Mouse (Mus musculus) kidney, embryonic 15.5 days (tissue): ENCODE data around the gene Wdr45. TPM values are rescaled to one million over a fixed set of nuclear protein-coding genes. Genes with fewer than 3 reads are reported as not detected.
A peak's percentile ranks its signal among the peaks of the same experiment; 100 is the strongest.
"Not testable (repeated sequence)": the region's sequence is repeated elsewhere in the genome, so short reads cannot be mapped to it uniquely, and the experiment has no call there.

ENCODE experiments used
- ATAC-seq: fragments of 200-750 bp; cut with Nextera tagmentation; replicated peaks from 2 replicates; pipeline ENCODE4 v1.8.0; 2017; ENCODE audit warnings: moderate TSS enrichment; ENCODE audit not compliant: low FRiP score
- H3K27ac ChIP-seq: fragments of 300-500 bp; sonication (generic); 2 replicates; pipeline ENCODE4 v1.5.1; 2015; ENCODE audit warnings: mild to moderate bottlenecking, inconsistent platforms
- H3K27me3 ChIP-seq: fragments of 300-500 bp; sonication (generic); 2 replicates; pipeline ENCODE4 v1.6.1; 2015; ENCODE audit warnings: inconsistent platforms
- H3K36me3 ChIP-seq: fragments of 300-500 bp; sonication (generic); 2 replicates; pipeline ENCODE4 v1.6.1; 2015; ENCODE audit warnings: inconsistent platforms
- H3K4me1 ChIP-seq: fragments of 300-500 bp; sonication (generic); 2 replicates; pipeline ENCODE4 v1.6.1; 2015; ENCODE audit warnings: inconsistent platforms
- H3K4me2 ChIP-seq: fragments of 300-500 bp; sonication (generic); 2 replicates; pipeline ENCODE4 v1.6.1; 2015; ENCODE audit warnings: moderate library complexity, mild to moderate bottlenecking, inconsistent platforms
- H3K4me3 ChIP-seq: fragments of 300-500 bp; sonication (generic); replicated peaks from 2 replicates; pipeline ENCODE4 v1.5.1; 2015; ENCODE audit warnings: mild to moderate bottlenecking, inconsistent platforms
- H3K9ac ChIP-seq: fragments of 300-500 bp; sonication (generic); 2 replicates; pipeline ENCODE4 v1.6.1; 2015; ENCODE audit warnings: mild to moderate bottlenecking, inconsistent platforms
- H3K9me3 ChIP-seq: fragments of 300-500 bp; sonication (generic); replicated peaks from 2 replicates; pipeline ENCODE4 v1.6.1; 2016; ENCODE audit warnings: inconsistent platforms
- WGBS: fragments of 180-500 bp; shearing (Covaris S2); methylation state at CpG from one replicate; pipeline ENCODE4 v1.1.7; 2015; ENCODE audit warnings: mixed read lengths; 5-methylcytosine and 5-hydroxymethylcytosine counted together
- polyA plus RNA-seq: library from polyadenylated mRNA; unstranded; fragments of >200 nt; fragmentation: Nextera tagmentation; extraction: Ambion mirVana; gene quantifications from 2 replicates; pipeline ENCODE4 v1.2.1, GENCODE M21; 2015

Wdr45 gene
- polyA plus RNA-seq, 1 experiment from 2014 or later, result 38.6 TPM

- Histone ChIP-seq H3K9me3 (no peaks in the 10 kb centered on the region), H3K36me3 (no peaks in the 10 kb centered on the region), H3K4me3 (no peak overlapping the region), H3K27ac (no peak overlapping the region), H3K9ac (no peak overlapping the region), H3K4me2 (no peak overlapping the region), H3K4me1 (0 out of 2 replicates have a peak, but pooled peaks cover 2% of the 10 kb centered on the region), H3K27me3 (no peaks in the 10 kb centered on the region)
- WGBS, result 68% methylated on average over 1 of the region's 1 CpGs
- no peak for ATAC-seq
These were observed 30.8 kb downstream of the Wdr45 start for GRCm38 (mm10) chrX:7744940-7745339.

GRCm38 (mm10) chrX:7745429-7745828 is 31.3 kb downstream of the Wdr45 start:
- no peak overlapping the region for H3K27ac ChIP-seq
- no peak overlapping the region for H3K4me3 ChIP-seq
- no peak overlapping the region for H3K4me2 ChIP-seq
- H3K9me3 ChIP-seq, result no peaks in the 10 kb centered on the region
- H3K27me3 ChIP-seq, result no peaks in the 10 kb centered on the region
- no peaks in the 10 kb centered on the region for H3K36me3 ChIP-seq
- no peak for ATAC-seq
- no peak overlapping the region for H3K9ac ChIP-seq
- WGBS, result 81% methylated on average over 8 of the region's 8 CpGs
- H3K4me1 ChIP-seq, result 0 out of 2 replicates have a peak, but pooled peaks cover 4% of the 10 kb centered on the region

- H3K36me3 ChIP-seq, result no peaks in the 10 kb centered on the region
- H3K4me3 ChIP-seq, result peak within 1 kb of the TSS; percentile 65
- 0 out of 2 replicates have a peak, but pooled peaks cover 4% of the 10 kb centered on the region for H3K4me1 ChIP-seq
- peak within 1 kb of the TSS; percentile 56 for H3K9ac ChIP-seq
- H3K27me3 ChIP-seq, result no peaks in the 10 kb centered on the region
- no peaks in the 10 kb centered on the region for H3K9me3 ChIP-seq
- peak within 1 kb of the TSS; percentile 61 for H3K4me2 ChIP-seq
- ATAC-seq, result peak; percentile 89
- 11% methylated on average over 49 of the region's 56 CpGs for WGBS
- H3K27ac ChIP-seq, result no peak within 1 kb of the TSS
These were observed 36.4 kb downstream of the Wdr45 start, which contains the start of gene Ccdc120 for GRCm38 (mm10) chrX:7750432-7751116. Ccdc120 (minus strand) TSS chrX:7750905.

DNA sequence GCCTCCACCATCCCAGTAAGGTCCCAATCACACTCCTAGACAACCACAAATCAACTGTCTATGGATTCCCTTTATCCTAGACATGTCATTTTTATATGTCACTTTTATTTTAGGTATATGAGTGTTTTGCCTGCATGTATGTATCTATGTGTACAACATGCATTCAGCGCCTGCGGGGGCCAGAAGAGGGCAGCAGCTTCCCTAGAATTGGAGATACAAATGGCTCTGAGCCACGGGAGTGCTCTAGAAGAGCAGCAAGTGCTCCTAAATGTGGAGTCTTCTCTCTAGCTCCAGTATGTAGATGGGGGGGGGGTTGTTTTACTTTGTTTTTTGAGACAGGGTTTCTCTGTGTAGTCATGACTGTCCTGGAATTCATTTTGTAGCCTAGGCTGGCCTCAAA is 39.5 kb downstream of the Wdr45 start:
- not testable (repeated sequence) for H3K4me1 ChIP-seq, H3K9ac ChIP-seq, H3K9me3 ChIP-seq, H3K4me3 ChIP-seq, ATAC-seq, H3K27ac ChIP-seq, H3K36me3 ChIP-seq, H3K4me2 ChIP-seq, H3K27me3 ChIP-seq
- 14% methylated on average over 3 of the region's 3 CpGs for WGBS

GRCm38 (mm10) chrX:7762137-7762920 is 48.2 kb downstream of the Wdr45 start, which contains the start of gene Tfe3:
Tfe3 (plus strand) TSS chrX:7762560.
- H3K9me3 ChIP-seq, result no peaks in the 10 kb centered on the region
- peak within 1 kb of the TSS; percentile 70 for H3K4me3 ChIP-seq
- H3K27ac ChIP-seq, result peak within 1 kb of the TSS; percentile 78
- 20% methylated on average over 38 of the region's 38 CpGs for WGBS
- peak within 1 kb of the TSS; percentile 73 for H3K9ac ChIP-seq
- peak within 1 kb of the TSS; percentile 65 for H3K4me2 ChIP-seq
- peaks cover 9% of the 10 kb centered on the region for H3K36me3 ChIP-seq
- ATAC-seq, result peak; percentile 96
- H3K27me3 ChIP-seq, result no peaks in the 10 kb centered on the region
- peaks cover 23% of the 10 kb centered on the region for H3K4me1 ChIP-seq

DNA sequence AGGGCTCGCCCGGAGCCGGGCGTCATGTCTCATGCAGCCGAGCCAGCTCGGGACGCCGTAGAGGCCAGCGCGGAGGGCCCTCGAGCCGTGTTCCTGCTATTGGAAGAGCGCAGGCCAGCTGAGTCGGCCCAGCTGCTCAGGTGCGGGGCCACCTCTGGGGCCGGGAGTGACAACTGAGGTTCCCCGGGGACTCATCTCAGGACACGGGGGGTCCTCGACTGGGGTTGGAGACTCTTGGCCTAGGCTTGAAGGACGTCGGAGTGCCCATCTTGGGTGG is 48.7 kb downstream of the Wdr45 start:
- Histone ChIP-seq H3K4me3 (peak overlapping the region; percentile 70), H3K9me3 (no peaks in the 10 kb centered on the region), H3K4me2 (peak overlapping the region; percentile 65), H3K36me3 (peaks cover 15% of the 10 kb centered on the region), H3K4me1 (peaks cover 23% of the 10 kb centered on the region), H3K27ac (peak overlapping the region; percentile 78), H3K27me3 (no peaks in the 10 kb centered on the region), H3K9ac (peak overlapping the region; percentile 73)
- 20% methylated on average over 21 of the region's 21 CpGs for WGBS
- 0 out of 2 replicates have a peak, but pooled peaks have one; percentile 3 for ATAC-seq

DNA sequence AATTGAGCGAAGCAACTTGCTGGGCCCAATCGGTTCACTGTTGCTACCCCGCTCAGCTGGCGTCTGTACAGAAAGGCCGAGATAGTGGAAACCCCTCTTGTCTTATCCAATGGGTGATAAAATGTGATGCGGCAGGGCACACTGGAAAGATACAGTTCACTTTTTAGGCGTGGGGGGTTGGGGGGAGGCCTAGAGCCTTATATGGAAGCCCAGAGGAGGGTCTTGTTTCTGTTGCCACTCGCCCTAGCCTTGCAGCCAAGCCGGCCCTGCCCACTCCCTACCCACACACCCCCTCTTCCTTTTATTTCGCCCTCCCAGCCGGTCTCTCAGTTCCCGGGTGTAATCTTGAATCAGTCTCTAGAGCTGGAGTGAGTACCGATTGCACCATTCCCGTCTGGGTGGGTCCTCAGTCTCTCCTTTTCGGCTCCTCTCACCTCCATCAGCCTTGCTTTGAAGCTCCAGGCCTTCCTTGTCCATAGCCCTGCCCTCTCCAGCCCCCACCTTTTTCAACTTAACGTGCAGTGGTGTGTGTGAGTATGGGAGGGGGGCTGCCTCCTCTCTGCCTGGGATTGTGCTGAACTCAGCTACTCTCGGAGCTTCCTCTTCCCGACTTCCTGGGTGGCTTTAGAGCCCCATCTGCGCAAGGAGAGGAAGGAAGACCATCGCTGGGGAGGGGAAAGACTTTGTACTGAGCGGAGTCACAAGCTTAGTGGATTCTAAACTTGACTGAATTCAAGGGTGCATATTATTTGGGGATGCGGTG is 49.7 kb downstream of the Wdr45 start:
- peak overlapping the region; percentile 73 for H3K9ac ChIP-seq
- H3K4me1 ChIP-seq, result peaks cover 23% of the 10 kb centered on the region
- H3K4me3 ChIP-seq, result peak overlapping the region; percentile 70
- no peaks in the 10 kb centered on the region for H3K27me3 ChIP-seq
- H3K9me3 ChIP-seq, result no peaks in the 10 kb centered on the region
- peaks cover 24% of the 10 kb centered on the region for H3K36me3 ChIP-seq
- peak overlapping the region; percentile 78 for H3K27ac ChIP-seq
- WGBS, result 18% methylated on average over 22 of the region's 22 CpGs
- peak overlapping the region; percentile 65 for H3K4me2 ChIP-seq
- peak; percentile 37 for ATAC-seq

DNA sequence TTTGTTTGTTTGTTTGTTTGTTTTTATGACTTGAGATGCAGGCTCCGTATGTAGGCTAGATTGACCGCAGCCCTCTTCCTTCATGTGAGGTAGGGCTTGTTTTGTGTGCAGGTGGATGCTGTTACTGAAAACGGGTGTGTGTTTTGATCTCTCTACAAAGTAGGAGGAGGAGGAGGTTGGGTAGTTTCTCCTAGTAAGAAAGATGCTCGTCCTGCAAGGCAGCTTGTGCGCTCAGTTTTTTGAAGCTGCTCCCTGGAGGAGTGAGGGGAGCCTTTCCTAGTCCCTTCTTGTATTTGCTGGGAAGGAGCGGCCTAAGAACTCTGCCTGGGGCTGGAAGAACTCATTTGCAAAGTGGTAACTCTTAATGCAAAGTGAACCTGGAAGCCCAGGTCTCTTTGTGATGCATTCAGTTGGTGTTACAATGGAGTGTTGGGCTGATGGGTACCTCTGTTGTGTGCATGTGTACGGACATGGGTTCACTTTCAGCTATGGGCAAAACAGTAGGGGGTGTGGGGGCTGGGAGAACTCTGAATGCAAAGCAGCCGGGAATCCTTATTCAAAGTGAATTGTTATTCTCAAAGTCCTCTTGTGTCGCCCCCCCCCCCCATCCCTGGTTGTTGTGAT is 50.6 kb downstream of the Wdr45 start:
- H3K9ac ChIP-seq, result peak overlapping the region; percentile 17
- no peak for ATAC-seq
- H3K4me2 ChIP-seq, result peak overlapping the region; percentile 65
- peaks cover 33% of the 10 kb centered on the region for H3K36me3 ChIP-seq
- peak overlapping the region; percentile 70 for H3K4me3 ChIP-seq
- 19% methylated on average over 9 of the region's 9 CpGs for WGBS
- H3K27ac ChIP-seq, result peak overlapping the region; percentile 6; the same call in 1 of the 2 replicates
- no peaks in the 10 kb centered on the region for H3K9me3 ChIP-seq
- peaks cover 23% of the 10 kb centered on the region for H3K4me1 ChIP-seq
- H3K27me3 ChIP-seq, result no peaks in the 10 kb centered on the region

- peak overlapping the region; percentile 65 for H3K4me2 ChIP-seq
- peak overlapping the region; percentile 73 for H3K27ac ChIP-seq
- 0 out of 2 replicates have a peak overlapping the region, but pooled peaks have one; percentile 17 for H3K9ac ChIP-seq
- no peaks in the 10 kb centered on the region for H3K9me3 ChIP-seq
- no peak for ATAC-seq
- peaks cover 38% of the 10 kb centered on the region for H3K36me3 ChIP-seq
- 27% methylated on average over 12 of the region's 13 CpGs for WGBS
- peak overlapping the region; percentile 70 for H3K4me3 ChIP-seq
- peaks cover 23% of the 10 kb centered on the region for H3K4me1 ChIP-seq
- no peaks in the 10 kb centered on the region for H3K27me3 ChIP-seq
These were observed 51.1 kb downstream of the Wdr45 start for GRCm38 (mm10) chrX:7765281-7765670.

- Histone ChIP-seq H3K9me3 (no peaks in the 10 kb centered on the region), H3K36me3 (peaks cover 43% of the 10 kb centered on the region), H3K9ac (no peak overlapping the region), H3K27ac (peak overlapping the region; percentile 73), H3K27me3 (no peaks in the 10 kb centered on the region), H3K4me2 (peak overlapping the region; percentile 65), H3K4me1 (peaks cover 23% of the 10 kb centered on the region), H3K4me3 (peak overlapping the region; percentile 70)
- ATAC-seq, result peak; percentile 64
- 18% methylated on average over 11 of the region's 11 CpGs for WGBS
These were observed 51.6 kb downstream of the Wdr45 start for GRCm38 (mm10) chrX:7765764-7766163.

DNA sequence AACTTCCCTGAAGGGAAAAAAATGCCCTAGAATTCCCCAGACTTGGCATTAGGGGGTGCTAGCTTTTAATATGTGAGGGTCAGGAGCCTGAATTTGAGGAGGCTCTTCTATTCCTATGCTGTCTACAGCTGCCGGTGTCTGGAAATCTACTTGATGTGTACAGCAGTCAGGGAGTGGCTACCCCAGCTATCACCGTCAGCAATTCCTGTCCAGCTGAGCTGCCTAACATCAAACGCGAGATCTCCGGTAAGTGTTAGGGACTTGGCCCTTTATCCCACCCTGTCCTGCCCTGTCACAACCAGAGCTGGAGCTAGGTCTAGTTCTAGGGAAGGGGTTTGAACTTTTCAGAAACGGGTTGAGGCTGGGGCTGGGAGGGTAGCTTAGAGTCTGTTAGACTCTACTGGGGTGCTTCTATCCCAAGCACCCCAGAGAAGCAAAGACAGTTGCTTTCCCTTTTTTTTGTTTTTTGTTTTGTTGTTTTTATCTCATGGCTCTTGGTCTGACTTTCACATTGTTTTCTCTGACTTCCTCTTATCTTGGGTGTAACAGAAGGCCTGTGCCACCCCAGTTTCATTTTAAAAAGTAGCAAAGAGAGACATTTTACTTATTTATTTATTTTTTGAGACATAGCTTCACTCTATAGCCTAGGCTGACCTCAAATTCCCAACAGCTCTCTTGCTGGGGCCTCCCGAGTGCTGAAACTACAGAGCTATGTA is 55.3 kb downstream of the Wdr45 start:
- no peak overlapping the region for H3K27ac ChIP-seq
- H3K4me2 ChIP-seq, result no peak overlapping the region
- H3K27me3 ChIP-seq, result no peaks in the 10 kb centered on the region
- ATAC-seq, result no peak
- H3K4me1 ChIP-seq, result peaks cover 18% of the 10 kb centered on the region
- no peak overlapping the region for H3K9ac ChIP-seq
- 90% methylated on average over 7 of the region's 7 CpGs for WGBS
- H3K9me3 ChIP-seq, result no peaks in the 10 kb centered on the region
- peaks cover 76% of the 10 kb centered on the region for H3K36me3 ChIP-seq
- no peak overlapping the region for H3K4me3 ChIP-seq
